Mouse (Mus musculus) cortical plate, adult 2 months (tissue): Measurements from ENCODE around the gene Znfx1.

Experiments used
- CTCF ChIP-seq: fragments of 200-500 bp; IDR thresholded peaks from 2 replicates; pipeline ENCODE4 v1.5.1; 2011; ENCODE audit warnings: mild to moderate bottlenecking, control low read depth, low read length; ENCODE audit not compliant: insufficient read depth; ENCODE audit errors: extremely low read depth
- POLR2A ChIP-seq: fragments of 200-500 bp; IDR thresholded peaks from 2 replicates; pipeline ENCODE4 v1.6.1; 2011; ENCODE audit warnings: mild to moderate bottlenecking, low read length, control low read depth; ENCODE audit not compliant: insufficient read depth; ENCODE audit errors: extremely low read depth

- TF ChIP-seq CTCF (no peak), POLR2A (no peak)
Measured at GRCm38 (mm10) chr2:167058814-167059387, 3.9 kb downstream of the Znfx1 start.
